Mouse (Mus musculus) kidney, adult 9 months (tissue): Measurements from ENCODE around the gene Gramd4.
"Not testable (repeated sequence)": the region's sequence is repeated elsewhere in the genome, so short reads cannot be mapped to it uniquely, and the experiment has no call there.

Experiments used
- DNase-seq: peaks from one replicate; pipeline ENCODE4 v3.0.0; 2022

Gramd4 gene

GRCm38 (mm10) chr15:86167787-86168504 is 110.5 kb downstream of the Gramd4 start:
- no peak for DNase-seq

- peak; percentile 49 for DNase-seq
Measured at GRCm38 (mm10) chr15:86168505-86168867, 111.0 kb downstream of the Gramd4 start.

- no peak for DNase-seq
Measured at GRCm38 (mm10) chr15:86168941-86169816, 111.7 kb downstream of the Gramd4 start.

- peak; percentile 60 for DNase-seq
Measured at GRCm38 (mm10) chr15:86169817-86170110, 112.3 kb downstream of the Gramd4 start.

GRCm38 (mm10) chr15:86171316-86171715 is 113.8 kb downstream of the Gramd4 start:
- no peak for DNase-seq

- no peak for DNase-seq
Measured at GRCm38 (mm10) chr15:86172124-86172523, 114.6 kb downstream of the Gramd4 start.

- no peak for DNase-seq
Measured at GRCm38 (mm10) chr15:86172526-86172925, 115.0 kb downstream of the Gramd4 start.

GRCm38 (mm10) chr15:86173136-86173985 is 115.9 kb downstream of the Gramd4 start:
- DNase-seq = peak; percentile 57

- no peak for DNase-seq
Measured at GRCm38 (mm10) chr15:86175253-86176050, 118.0 kb downstream of the Gramd4 start.

GRCm38 (mm10) chr15:86176166-86176565 is 118.7 kb downstream of the Gramd4 start:
- no peak for DNase-seq

- no peak for DNase-seq
Measured at GRCm38 (mm10) chr15:86176771-86177702, 119.5 kb downstream of the Gramd4 start.

- not testable (repeated sequence) for DNase-seq
Measured at GRCm38 (mm10) chr15:86177703-86178251, 120.3 kb downstream of the Gramd4 start.

GRCm38 (mm10) chr15:86178594-86178993 is 121.1 kb downstream of the Gramd4 start:
- no peak for DNase-seq

GRCm38 (mm10) chr15:86180427-86180826 is 122.9 kb downstream of the Gramd4 start:
- DNase-seq = no peak

- DNase-seq = not testable (repeated sequence)
Measured at GRCm38 (mm10) chr15:86181321-86181720, 123.8 kb downstream of the Gramd4 start.

GRCm38 (mm10) chr15:86181941-86182439 is 124.5 kb downstream of the Gramd4 start:
- no peak for DNase-seq

- DNase-seq = no peak
Measured at GRCm38 (mm10) chr15:86182646-86183045, 125.2 kb downstream of the Gramd4 start.

GRCm38 (mm10) chr15:86183484-86183883 is 126.0 kb downstream of the Gramd4 start:
- DNase-seq = no peak

- DNase-seq = no peak
Measured at GRCm38 (mm10) chr15:86184071-86184470, 126.6 kb downstream of the Gramd4 start.

- peak; percentile 53 for DNase-seq
Measured at GRCm38 (mm10) chr15:86184851-86185688, 127.6 kb downstream of the Gramd4 start.
